Mouse (Mus musculus) midbrain, embryonic 14.5 days (tissue): ENCODE data around the gene Nrp1. TPM values are rescaled to one million over a fixed set of nuclear protein-coding genes. Genes with fewer than 3 reads are reported as not detected.

Experiments
- ATAC-seq: fragments of 200-750 bp; cut with Nextera tagmentation; 2 replicates; pipeline ENCODE4 v1.8.0; 2017; ENCODE audit warnings: moderate number of reproducible peaks, moderate library complexity; ENCODE audit not compliant: low FRiP score, low TSS enrichment
- DNase-seq: peaks from one replicate; pipeline ENCODE4 v3.0.0-alpha.2; 2015
- H3K27ac ChIP-seq: fragments of 300-500 bp; sonication (generic); replicated peaks from 2 replicates; pipeline ENCODE4 v1.5.1; 2014; ENCODE audit warnings: mild to moderate bottlenecking, low read depth, low read length, moderate library complexity
- H3K27me3 ChIP-seq: fragments of 300-500 bp; sonication (generic); 2 replicates; pipeline ENCODE4 v1.6.1; 2014; ENCODE audit warnings: low read length, control low read depth, mixed read lengths; ENCODE audit not compliant: control insufficient read depth, insufficient read depth
- H3K36me3 ChIP-seq: fragments of 300-500 bp; sonication (generic); 2 replicates; pipeline ENCODE4 v1.6.1; 2014; ENCODE audit warnings: low read length, control low read depth; ENCODE audit not compliant: control insufficient read depth, insufficient read depth
- H3K4me1 ChIP-seq: fragments of 300-500 bp; sonication (generic); 2 replicates; pipeline ENCODE4 v1.6.1; 2014; ENCODE audit warnings: mild to moderate bottlenecking, antibody characterized with exemption, low read length, control low read depth; ENCODE audit not compliant: control insufficient read depth, insufficient read depth
- H3K4me2 ChIP-seq: fragments of 300-500 bp; sonication (generic); 2 replicates; pipeline ENCODE4 v1.6.1; 2014; ENCODE audit warnings: mild to moderate bottlenecking, low read length, moderate library complexity
- H3K4me3 ChIP-seq: fragments of 300-500 bp; sonication (generic); replicated peaks from 2 replicates; pipeline ENCODE4 v1.5.1; 2014; ENCODE audit warnings: low read depth, low read length
- H3K9ac ChIP-seq: fragments of 300-500 bp; sonication (generic); replicated peaks from 2 replicates; pipeline ENCODE4 v1.6.1; 2014; ENCODE audit warnings: mild to moderate bottlenecking, low read length, moderate library complexity
- H3K9me3 ChIP-seq: fragments of 300-500 bp; sonication (generic); 2 replicates; pipeline ENCODE4 v1.6.1; 2016; ENCODE audit warnings: low read length, control low read depth, mixed read lengths; ENCODE audit not compliant: control insufficient read depth
- WGBS: fragments of 180-500 bp; shearing (Covaris S2); extraction: QIAGEN DNeasy Blood & Tissue Kit; methylation state at CpG from one replicate; pipeline ENCODE4 v1.1.7; 2014; 5-methylcytosine and 5-hydroxymethylcytosine counted together
- polyA plus RNA-seq: library from polyadenylated mRNA; unstranded; fragments of >200 nt; fragmentation: Nextera tagmentation; extraction: Ambion mirVana; gene quantifications from 2 replicates; pipeline ENCODE4 v1.2.1, GENCODE M21; 2014

The Nrp1 gene
- polyA plus RNA-seq, 1 experiment from 2014 or later, result 61.7 TPM

DNA sequence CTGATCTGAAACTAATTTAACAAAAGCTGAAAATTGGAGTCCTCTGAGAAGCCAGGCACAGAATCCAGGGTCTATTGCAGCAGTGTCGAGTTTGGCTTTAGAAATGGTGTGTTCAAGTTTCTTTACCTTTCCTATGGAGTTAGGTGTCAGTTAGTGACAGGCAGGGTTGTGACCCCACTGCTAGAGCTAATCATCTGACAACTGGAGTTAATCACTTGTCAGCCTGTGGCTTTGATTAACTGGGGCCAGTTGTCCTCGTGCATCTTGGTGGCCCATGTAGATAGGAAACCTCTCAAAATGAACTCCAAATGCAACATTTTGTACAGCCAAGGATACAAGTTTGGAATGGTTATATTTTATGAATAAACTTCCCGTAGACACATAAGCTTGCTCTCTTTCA lies 39.0 kb downstream of the Nrp1 start:
- no peaks in the 10 kb centered on the region for H3K9me3 ChIP-seq
- DNase-seq, result no peak
- no peak overlapping the region for H3K27ac ChIP-seq
- no peak overlapping the region for H3K9ac ChIP-seq
- WGBS, result 37% methylated on average over 3 of the region's 3 CpGs
- H3K4me1 ChIP-seq, result peaks cover 8% of the 10 kb centered on the region; the same call in 1 of the 2 replicates
- ATAC-seq, result no peak
- no peak overlapping the region for H3K4me3 ChIP-seq
- H3K27me3 ChIP-seq, result no peaks in the 10 kb centered on the region
- no peak overlapping the region for H3K4me2 ChIP-seq
- no peaks in the 10 kb centered on the region for H3K36me3 ChIP-seq

DNA sequence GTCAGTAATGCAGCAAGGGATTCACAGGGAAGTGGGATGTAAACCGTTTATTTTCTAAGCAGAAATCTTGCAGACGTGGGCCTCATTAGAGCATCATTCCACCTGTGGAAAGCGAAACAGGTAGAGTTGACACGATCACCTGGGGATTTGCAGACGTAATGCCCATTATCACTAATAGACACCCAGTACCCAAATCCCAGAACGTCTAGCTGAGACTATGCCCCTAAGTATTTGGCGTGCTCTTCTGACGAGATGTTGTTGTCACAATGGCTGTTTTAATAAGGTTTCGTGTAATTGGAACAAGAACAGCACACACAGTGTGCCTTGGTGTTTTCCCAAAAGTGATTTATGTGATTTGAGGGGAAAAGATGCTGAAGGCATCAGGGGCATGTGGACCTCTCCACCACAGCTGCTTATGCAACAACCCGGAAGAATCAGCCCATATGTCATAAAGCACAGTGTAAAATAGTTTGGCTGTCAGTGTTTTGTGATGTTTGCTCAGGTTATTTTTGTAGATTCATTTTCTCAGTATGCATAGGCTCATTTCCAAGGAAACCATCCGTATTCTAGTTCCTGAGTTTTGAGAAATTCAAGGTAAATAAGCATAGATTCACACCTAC lies 40.2 kb downstream of the Nrp1 start:
- Histone ChIP-seq H3K9ac (no peak overlapping the region), H3K4me1 (peaks cover 8% of the 10 kb centered on the region; the same call in 1 of the 2 replicates), H3K27me3 (no peaks in the 10 kb centered on the region), H3K9me3 (no peaks in the 10 kb centered on the region), H3K27ac (no peak overlapping the region), H3K36me3 (no peaks in the 10 kb centered on the region), H3K4me3 (no peak overlapping the region), H3K4me2 (no peak overlapping the region)
- DNase-seq (peak; percentile 19), ATAC-seq (no peak)
- 71% methylated on average over 11 of the region's 11 CpGs for WGBS

DNA sequence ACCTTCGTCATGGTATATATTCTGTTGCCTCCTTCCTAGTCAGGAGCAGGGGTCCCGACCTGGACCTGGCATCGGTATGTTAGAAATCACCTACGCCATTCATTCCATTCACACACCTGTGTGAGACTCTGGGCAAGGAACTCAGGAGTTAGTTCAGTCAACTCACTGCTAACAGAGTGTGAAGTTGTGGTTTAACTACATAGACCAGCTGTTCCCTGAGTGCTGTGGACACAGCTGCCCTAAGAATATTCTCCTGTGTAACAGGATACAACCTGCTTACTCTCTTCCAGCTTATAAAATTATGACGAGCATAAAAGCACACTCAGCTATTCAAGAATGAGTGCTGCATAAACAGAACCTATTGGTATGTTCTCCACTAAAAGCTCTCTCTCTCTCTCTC lies 41.9 kb downstream of the Nrp1 start:
- no peaks in the 10 kb centered on the region for H3K36me3 ChIP-seq
- H3K27ac ChIP-seq, result no peak overlapping the region
- ATAC-seq, result no peak
- WGBS, result 89% methylated on average over 5 of the region's 5 CpGs
- no peak overlapping the region for H3K4me2 ChIP-seq
- DNase-seq, result no peak
- no peaks in the 10 kb centered on the region for H3K9me3 ChIP-seq
- H3K4me3 ChIP-seq, result no peak overlapping the region
- no peak overlapping the region for H3K9ac ChIP-seq
- H3K4me1 ChIP-seq, result peaks cover 8% of the 10 kb centered on the region; the same call in 1 of the 2 replicates
- H3K27me3 ChIP-seq, result no peaks in the 10 kb centered on the region

DNA sequence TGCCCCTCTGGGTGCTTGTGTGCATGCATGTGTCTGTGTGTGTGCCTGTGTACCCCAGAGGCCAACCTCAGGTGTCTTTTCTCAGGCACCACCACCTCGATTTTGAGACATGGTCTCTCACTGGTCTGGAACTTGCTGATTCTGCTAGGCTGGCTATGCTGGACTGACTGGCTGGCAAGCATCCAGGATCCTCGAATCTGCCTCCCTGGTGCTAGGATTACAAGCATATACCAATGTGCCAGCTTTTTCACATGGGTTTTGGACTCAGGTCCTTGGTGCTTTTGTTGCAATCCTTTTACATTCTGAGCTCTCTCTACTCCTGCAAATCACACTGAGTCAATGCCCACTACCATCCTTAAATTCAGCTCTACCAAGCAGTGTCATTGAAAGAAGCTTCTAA lies 46.5 kb downstream of the Nrp1 start:
- DNase-seq (no peak), ATAC-seq (no peak)
- Histone ChIP-seq H3K4me2 (no peak overlapping the region), H3K36me3 (no peaks in the 10 kb centered on the region), H3K9ac (no peak overlapping the region), H3K4me1 (no peaks in the 10 kb centered on the region), H3K27me3 (no peaks in the 10 kb centered on the region), H3K9me3 (no peaks in the 10 kb centered on the region), H3K4me3 (no peak overlapping the region), H3K27ac (no peak overlapping the region)
- WGBS, result 64% methylated on average over 2 of the region's 2 CpGs

DNA sequence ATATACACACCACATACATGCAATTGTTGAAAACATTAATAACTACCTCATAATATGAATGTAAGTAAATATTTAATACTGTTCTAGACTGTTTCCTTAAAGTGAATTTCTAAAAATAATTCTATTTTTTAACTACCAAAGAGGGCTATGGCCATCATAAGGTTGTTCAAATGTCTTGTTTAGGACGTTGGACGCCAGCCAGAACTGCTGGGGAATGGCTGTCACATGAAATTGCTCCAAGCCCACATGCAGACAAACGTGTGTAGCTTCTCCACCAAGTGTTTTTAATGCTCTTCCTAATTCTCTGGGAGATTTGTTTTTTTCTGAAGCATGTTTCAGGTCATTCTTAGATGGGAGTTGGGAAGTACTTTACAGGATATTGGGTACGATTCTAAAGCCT lies 55.0 kb downstream of the Nrp1 start:
- H3K9ac ChIP-seq, result no peak overlapping the region
- H3K4me2 ChIP-seq, result no peak overlapping the region
- no peak for DNase-seq
- H3K36me3 ChIP-seq, result no peaks in the 10 kb centered on the region
- no peaks in the 10 kb centered on the region for H3K27me3 ChIP-seq
- no peak for ATAC-seq
- WGBS, result 78% methylated on average over 4 of the region's 4 CpGs
- H3K4me1 ChIP-seq, result peaks cover 20% of the 10 kb centered on the region
- no peak overlapping the region for H3K4me3 ChIP-seq
- no peak overlapping the region for H3K27ac ChIP-seq
- H3K9me3 ChIP-seq, result no peaks in the 10 kb centered on the region

DNA sequence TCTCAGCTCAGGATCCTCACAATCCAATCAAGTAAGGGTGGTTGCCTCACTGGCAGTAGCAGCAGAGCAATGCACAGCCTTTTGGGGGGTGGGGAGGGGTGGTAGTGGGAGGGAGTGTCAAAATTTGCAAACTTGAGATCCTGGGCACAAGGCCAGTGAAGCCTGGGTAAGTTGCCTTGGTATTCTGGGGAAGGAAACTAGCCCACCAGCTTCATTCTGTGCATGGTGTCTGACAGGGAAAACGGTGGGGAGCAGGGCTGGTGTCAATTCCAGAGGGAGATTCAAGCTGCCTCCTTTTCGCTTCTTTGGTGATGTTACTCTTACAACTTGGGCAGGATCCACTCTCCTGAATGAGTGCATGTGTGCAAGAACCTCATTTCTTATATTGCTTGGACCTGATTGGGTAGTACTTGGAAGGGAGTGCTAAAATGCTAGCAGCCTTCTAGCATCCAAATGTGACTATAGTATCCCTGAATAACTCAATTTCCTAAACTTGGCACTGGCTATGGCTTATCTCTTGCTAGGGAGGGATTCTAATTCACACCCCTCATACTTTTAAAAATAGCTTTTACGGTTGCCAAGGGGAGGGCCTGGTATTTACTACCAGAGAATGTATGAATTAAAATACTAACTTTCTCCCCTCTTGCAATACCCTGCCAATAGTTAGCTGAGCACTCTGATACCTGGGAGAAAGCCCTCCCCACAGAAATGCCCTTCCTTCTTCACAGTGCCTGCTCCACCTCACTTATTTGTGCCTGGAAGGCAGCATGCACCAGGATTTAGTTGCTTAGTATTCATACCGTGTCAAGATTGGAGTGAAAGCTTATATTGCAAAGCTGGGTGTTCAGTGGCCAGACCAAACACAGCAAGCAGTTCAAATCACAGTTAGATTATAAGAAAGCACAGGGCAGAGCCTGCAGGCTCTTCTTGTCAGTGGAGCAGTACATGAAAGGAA lies 57.6 kb downstream of the Nrp1 start:
- no peak overlapping the region for H3K9ac ChIP-seq
- WGBS, result 49% methylated on average over 4 of the region's 4 CpGs

GRCm38 (mm10) chr8:128416896-128417295 lies 58.5 kb downstream of the Nrp1 start:
- no peak overlapping the region for H3K4me2 ChIP-seq
- H3K9me3 ChIP-seq, result no peaks in the 10 kb centered on the region
- 0 out of 2 replicates have a peak, but pooled peaks cover 4% of the 10 kb centered on the region for H3K36me3 ChIP-seq
- H3K27ac ChIP-seq, result peak overlapping the region; percentile 62
- no peaks in the 10 kb centered on the region for H3K27me3 ChIP-seq
- 72% methylated on average over 2 of the region's 2 CpGs for WGBS
- no peak overlapping the region for H3K9ac ChIP-seq
- H3K4me3 ChIP-seq, result no peak overlapping the region
- ATAC-seq (no peak), DNase-seq (no peak)
- peaks cover 23% of the 10 kb centered on the region for H3K4me1 ChIP-seq

More for the DNA sequence above, 57.6 kb downstream of the Nrp1 start:
- peak; percentile 48; the same call in 1 of the 2 replicates for ATAC-seq
- no peaks in the 10 kb centered on the region for H3K27me3 ChIP-seq
- H3K36me3 ChIP-seq, result 0 out of 2 replicates have a peak, but pooled peaks cover 2% of the 10 kb centered on the region
- DNase-seq, result peak; percentile 69
- peaks cover 23% of the 10 kb centered on the region for H3K4me1 ChIP-seq
- no peak overlapping the region for H3K4me2 ChIP-seq
- peak overlapping the region; percentile 62 for H3K27ac ChIP-seq
- no peak overlapping the region for H3K4me3 ChIP-seq
- no peaks in the 10 kb centered on the region for H3K9me3 ChIP-seq

DNA sequence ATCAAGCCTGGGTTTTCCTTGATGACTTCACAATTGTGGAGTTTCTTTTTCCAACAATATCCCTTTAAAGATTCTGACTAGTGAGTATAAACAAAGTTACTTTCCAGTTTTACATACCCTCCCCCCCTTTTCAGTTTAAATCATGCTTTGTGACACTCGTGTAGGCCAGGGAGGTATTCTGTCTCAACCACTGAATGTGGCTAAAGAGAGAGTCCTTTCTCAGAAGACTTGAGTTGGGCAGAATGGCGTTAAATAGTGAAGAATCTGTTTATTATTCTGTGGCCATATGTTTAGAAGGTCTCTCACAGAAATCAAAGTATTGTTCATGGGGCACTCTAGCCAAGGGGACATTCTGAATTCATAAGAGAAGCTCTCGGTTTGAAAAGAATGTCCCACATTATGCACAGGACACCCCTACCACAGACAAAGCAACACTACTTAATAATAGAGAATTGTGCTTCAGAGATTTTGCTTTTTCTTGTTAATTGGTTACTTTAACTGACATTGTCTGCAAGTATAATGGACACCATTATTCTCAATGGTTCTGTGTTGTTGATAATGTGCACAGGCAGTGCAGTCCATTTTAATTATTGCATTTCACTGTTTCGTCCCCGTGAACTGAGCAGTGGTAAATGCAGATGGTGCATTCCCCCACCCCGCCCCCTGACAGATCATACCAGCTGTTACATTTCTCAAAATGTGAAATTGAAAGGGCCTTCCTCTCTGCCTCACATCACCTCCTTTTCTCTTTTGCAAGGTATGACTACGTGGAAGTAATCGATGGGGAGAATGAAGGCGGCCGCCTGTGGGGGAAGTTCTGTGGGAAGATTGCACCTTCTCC lies 59.8 kb downstream of the Nrp1 start:
- Histone ChIP-seq H3K4me1 (peaks cover 23% of the 10 kb centered on the region), H3K27me3 (no peaks in the 10 kb centered on the region), H3K4me2 (no peak overlapping the region), H3K9ac (no peak overlapping the region), H3K9me3 (no peaks in the 10 kb centered on the region), H3K36me3 (0 out of 2 replicates have a peak, but pooled peaks cover 4% of the 10 kb centered on the region), H3K27ac (no peak overlapping the region), H3K4me3 (no peak overlapping the region)
- DNase-seq, result no peak
- 48% methylated on average over 10 of the region's 10 CpGs for WGBS
- ATAC-seq, result no peak
